Mouse (Mus musculus) liver, embryonic 11.5 days (tissue): ENCODE data around the gene Rnase1. TPM values are rescaled to one million over a fixed set of nuclear protein-coding genes. Genes with fewer than 3 reads are reported as not detected.
"Not testable (repeated sequence)": the region's sequence is repeated elsewhere in the genome, so short reads cannot be mapped to it uniquely, and the experiment has no call there.

ENCODE experiments used
- ATAC-seq: fragments of 200-750 bp; cut with Nextera tagmentation; replicated peaks from 2 replicates; pipeline ENCODE4 v1.8.0; 2017; ENCODE audit warnings: moderate number of reproducible peaks, mild to moderate bottlenecking, moderate TSS enrichment, moderate library complexity; ENCODE audit not compliant: low FRiP score
- DNase-seq: peaks from one replicate; pipeline ENCODE4 v3.0.0-alpha.2; 2017; ENCODE audit warnings: low spot score
- H3K27ac ChIP-seq: fragments of 300-500 bp; sonication (generic); 2 replicates; pipeline ENCODE4 v1.5.1; 2014; ENCODE audit warnings: mild to moderate bottlenecking, low read depth, low read length, control low read depth
- H3K27me3 ChIP-seq: fragments of 300-500 bp; sonication (generic); replicated peaks from 2 replicates; pipeline ENCODE4 v1.6.1; 2014; ENCODE audit warnings: low read length, mixed read lengths; ENCODE audit not compliant: control insufficient read depth, insufficient read depth
- H3K36me3 ChIP-seq: fragments of 300-500 bp; sonication (generic); 2 replicates; pipeline ENCODE4 v1.6.1; 2014; ENCODE audit warnings: mild to moderate bottlenecking, low read length, moderate library complexity, mixed read lengths; ENCODE audit not compliant: control insufficient read depth, insufficient read depth
- H3K4me1 ChIP-seq: fragments of 300-500 bp; sonication (generic); replicated peaks from 2 replicates; pipeline ENCODE4 v1.6.1; 2014; ENCODE audit warnings: low read length, mixed read lengths; ENCODE audit not compliant: control insufficient read depth, insufficient read depth
- H3K4me2 ChIP-seq: fragments of 300-500 bp; sonication (generic); 2 replicates; pipeline ENCODE4 v1.6.1; 2014; ENCODE audit warnings: mild to moderate bottlenecking, control low read depth, moderate library complexity
- H3K4me3 ChIP-seq: fragments of 300-500 bp; sonication (generic); 2 replicates; pipeline ENCODE4 v1.5.1; 2014; ENCODE audit warnings: low read depth, low read length, control low read depth
- H3K9ac ChIP-seq: fragments of 300-500 bp; sonication (generic); 2 replicates; pipeline ENCODE4 v1.6.1; 2014; ENCODE audit warnings: low read depth, low read length, control low read depth
- H3K9me3 ChIP-seq: fragments of 300-500 bp; sonication (generic); 2 replicates; pipeline ENCODE4 v1.6.1; 2016; ENCODE audit warnings: low read length, inconsistent platforms, mixed read lengths; ENCODE audit not compliant: control insufficient read depth
- WGBS: fragments of 180-500 bp; shearing (Covaris S2); extraction: QIAGEN DNeasy Blood & Tissue Kit; methylation state at CpG from one replicate; pipeline ENCODE4 v1.1.7; 2014; 5-methylcytosine and 5-hydroxymethylcytosine counted together
- polyA plus RNA-seq: library from polyadenylated mRNA; unstranded; fragments of >200 nt; fragmentation: Nextera tagmentation; extraction: Ambion mirVana; gene quantifications from 2 replicates; pipeline ENCODE4 v1.2.1, GENCODE M21; 2014

Rnase1 gene
- polyA plus RNA-seq, 1 experiment from 2014 or later: not detected

DNA sequence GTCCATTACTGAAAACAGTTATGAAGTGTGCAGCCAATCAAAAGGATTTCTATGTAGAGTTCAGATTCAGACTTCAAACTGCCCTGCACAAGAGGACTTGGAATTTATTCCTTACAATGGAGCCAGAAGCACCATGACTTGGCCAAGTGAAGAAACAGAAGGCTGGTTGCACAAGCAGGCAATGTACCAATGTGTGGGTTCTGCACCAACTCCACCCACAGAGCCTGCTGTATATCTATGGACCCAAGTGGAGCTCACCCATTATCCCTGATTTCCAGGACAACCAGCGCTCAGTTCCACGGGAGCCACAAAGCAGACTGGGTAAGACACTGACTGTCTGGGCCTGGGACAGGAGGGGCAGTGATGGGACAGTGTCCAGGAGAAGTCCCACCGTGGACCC, 15.4 kb upstream of the Rnase1 start, which contains the start of gene Rnase2b:
Gene Rnase2b, plus strand, starts transcription at position 285 of the 400 bp plus-strand sequence.
- not testable (repeated sequence) for ATAC-seq, H3K9ac ChIP-seq, DNase-seq, H3K27ac ChIP-seq, H3K9me3 ChIP-seq, H3K27me3 ChIP-seq, H3K4me3 ChIP-seq, H3K36me3 ChIP-seq, H3K4me1 ChIP-seq, H3K4me2 ChIP-seq
- 88% methylated on average over 3 of the region's 3 CpGs for WGBS

- Histone ChIP-seq H3K27ac (no peak overlapping the region), H3K9ac (no peak overlapping the region), H3K4me1 (peaks cover 5% of the 10 kb centered on the region; the same call in 1 of the 2 replicates), H3K9me3 (no peaks in the 10 kb centered on the region), H3K4me2 (no peak overlapping the region), H3K36me3 (no peaks in the 10 kb centered on the region), H3K27me3 (no peaks in the 10 kb centered on the region), H3K4me3 (no peak overlapping the region)
- 79% methylated on average over 1 of the region's 1 CpGs for WGBS
- no peak for ATAC-seq
- no peak for DNase-seq
These were observed 10.5 kb upstream of the Rnase1 start for GRCm38 (mm10) chr14:51157072-51157471.

DNA sequence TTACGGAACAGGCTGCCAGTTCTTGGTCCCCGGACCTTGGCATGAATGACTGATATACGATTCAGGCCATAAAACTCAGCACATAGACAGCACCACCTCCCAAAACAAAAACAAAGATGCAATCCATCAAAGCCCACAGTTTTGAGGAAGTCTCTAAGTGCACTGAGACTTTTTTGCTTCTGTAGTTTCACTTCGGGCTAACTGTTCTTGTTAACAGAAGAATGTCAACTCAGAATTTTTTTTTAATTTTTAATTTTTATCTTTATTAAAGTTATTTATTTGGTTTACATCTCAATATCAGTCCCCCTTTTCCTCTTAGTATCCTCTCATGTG, 10.1 kb upstream of the Rnase1 start:
- ATAC-seq (no peak), DNase-seq (no peak)
- no peak overlapping the region for H3K4me2 ChIP-seq
- no peaks in the 10 kb centered on the region for H3K36me3 ChIP-seq
- H3K27ac ChIP-seq: no peak overlapping the region
- no peak overlapping the region for H3K9ac ChIP-seq
- H3K9me3 ChIP-seq: no peaks in the 10 kb centered on the region
- H3K4me1 ChIP-seq: peaks cover 6% of the 10 kb centered on the region; the same call in 1 of the 2 replicates
- WGBS: 65% methylated on average over 4 of the region's 4 CpGs
- H3K4me3 ChIP-seq: no peak overlapping the region
- H3K27me3 ChIP-seq: no peaks in the 10 kb centered on the region

DNA sequence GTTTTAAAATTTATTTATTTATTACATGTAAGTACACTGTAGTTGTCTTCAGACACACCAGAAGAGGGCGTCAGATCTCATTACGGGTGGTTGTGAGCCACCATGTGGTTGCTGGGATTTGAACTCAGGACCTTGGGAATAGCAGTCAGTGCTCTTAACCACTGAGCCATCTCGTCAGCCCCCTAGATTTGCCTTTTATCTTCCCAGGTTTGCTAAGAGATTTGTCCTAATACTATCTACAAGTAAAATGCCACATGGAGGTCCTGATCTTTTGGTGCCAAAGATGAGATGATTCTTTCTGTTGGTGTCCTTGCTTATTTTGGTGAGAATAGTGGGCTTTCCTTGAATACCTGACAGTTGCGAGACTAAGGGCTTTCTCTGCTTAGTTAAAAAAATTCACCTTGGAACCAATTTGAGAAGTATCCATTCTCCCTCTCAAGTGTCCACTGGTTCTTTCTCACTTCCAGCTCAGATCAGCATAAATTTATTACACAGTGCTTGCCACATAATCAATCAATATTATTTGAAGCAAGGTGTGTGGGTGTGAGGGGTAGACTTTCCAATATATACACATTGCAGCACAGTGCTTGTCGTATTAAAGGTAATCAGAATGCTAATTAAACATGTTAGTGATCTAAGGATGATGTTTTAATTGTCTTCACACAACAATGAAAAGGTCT, 9.6 kb upstream of the Rnase1 start:
- ATAC-seq (no peak), DNase-seq (no peak)
- H3K4me1 ChIP-seq: peaks cover 6% of the 10 kb centered on the region; the same call in 1 of the 2 replicates
- no peak overlapping the region for H3K27ac ChIP-seq
- H3K36me3 ChIP-seq: no peaks in the 10 kb centered on the region
- WGBS: 79% methylated on average over 5 of the region's 5 CpGs
- no peaks in the 10 kb centered on the region for H3K27me3 ChIP-seq
- H3K4me2 ChIP-seq: no peak overlapping the region
- no peak overlapping the region for H3K4me3 ChIP-seq
- H3K9ac ChIP-seq: no peak overlapping the region
- H3K9me3 ChIP-seq: no peaks in the 10 kb centered on the region

DNA sequence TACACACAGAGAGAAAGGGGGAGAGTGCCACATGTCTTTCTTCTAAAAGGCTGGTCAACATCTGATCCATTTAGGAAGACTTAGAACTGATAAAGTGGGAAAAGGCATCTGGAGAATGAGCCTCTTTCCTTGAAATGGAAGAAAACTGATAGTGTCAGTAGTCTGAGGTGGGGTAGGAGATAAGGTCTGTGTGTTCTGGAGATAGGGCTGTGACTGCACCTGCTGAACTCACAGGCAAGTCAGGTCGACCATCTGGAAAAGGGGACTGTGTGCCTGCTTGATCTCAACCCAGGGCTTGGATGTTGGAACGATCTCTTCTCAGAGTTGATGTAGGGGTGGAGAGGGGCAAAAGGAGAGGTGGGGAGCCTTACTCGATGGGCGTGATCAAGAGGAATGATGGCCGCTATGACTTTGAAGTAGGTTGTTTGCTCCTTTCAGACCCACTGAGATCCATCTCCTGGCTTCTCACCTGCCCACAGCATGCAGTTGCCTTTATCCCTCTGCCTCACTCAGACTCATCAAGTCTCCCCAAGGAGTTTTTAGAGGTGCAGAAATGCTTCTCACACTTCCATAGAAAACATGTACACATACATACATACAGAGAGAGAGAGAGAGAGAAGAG, 5.8 kb upstream of the Rnase1 start:
- no peak for DNase-seq
- Histone ChIP-seq H3K4me1 (peaks cover 22% of the 10 kb centered on the region), H3K36me3 (no peaks in the 10 kb centered on the region), H3K4me2 (no peak overlapping the region), H3K9me3 (no peaks in the 10 kb centered on the region), H3K4me3 (no peak overlapping the region), H3K9ac (no peak overlapping the region), H3K27me3 (no peaks in the 10 kb centered on the region), H3K27ac (no peak overlapping the region)
- 41% methylated on average over 5 of the region's 5 CpGs for WGBS
- peak; percentile 65 for ATAC-seq

DNA sequence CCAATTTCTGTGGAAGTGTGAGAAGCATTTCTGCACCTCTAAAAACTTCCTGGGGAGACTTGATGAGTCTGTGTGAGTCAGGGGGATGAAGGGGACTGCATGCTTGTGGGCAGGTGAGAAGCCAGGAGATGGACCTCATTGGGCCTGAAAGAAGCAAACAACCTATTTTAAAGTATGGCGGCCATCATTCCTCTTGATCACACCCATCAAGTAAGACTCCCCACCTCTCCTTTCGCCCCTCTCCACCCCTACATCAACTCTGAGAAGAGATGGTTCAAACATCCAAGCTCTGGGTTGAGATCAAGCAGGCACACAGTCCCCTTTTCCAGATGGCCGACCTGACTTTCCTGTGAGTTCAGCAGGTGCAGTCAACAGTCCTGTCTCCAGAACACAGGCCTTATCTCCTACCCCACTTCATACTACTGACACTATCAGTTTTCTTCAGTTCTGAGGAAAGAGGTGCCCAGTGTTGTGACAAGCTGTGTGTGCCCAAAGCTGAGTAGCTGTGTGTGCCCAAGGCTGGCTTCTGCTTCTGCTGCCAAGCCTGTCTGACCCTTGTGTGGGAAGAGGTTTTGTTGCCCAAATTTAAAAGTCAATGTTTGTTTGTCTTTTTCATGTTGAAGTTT, 3.7 kb upstream of the Rnase1 start:
- ATAC-seq (peak; percentile 75), DNase-seq (no peak)
- H3K27me3 ChIP-seq: no peaks in the 10 kb centered on the region
- WGBS: 75% methylated on average over 3 of the region's 3 CpGs
- no peak overlapping the region for H3K4me3 ChIP-seq
- no peaks in the 10 kb centered on the region for H3K9me3 ChIP-seq
- H3K36me3 ChIP-seq: no peaks in the 10 kb centered on the region
- peak overlapping the region; percentile 4; the same call in 1 of the 2 replicates for H3K4me2 ChIP-seq
- H3K9ac ChIP-seq: no peak overlapping the region
- peaks cover 25% of the 10 kb centered on the region for H3K4me1 ChIP-seq
- H3K27ac ChIP-seq: peak overlapping the region; percentile 8; the same call in 1 of the 2 replicates

- no peak overlapping the region for H3K4me3 ChIP-seq
- WGBS: 46% methylated on average over 5 of the region's 5 CpGs
- H3K9me3 ChIP-seq: no peaks in the 10 kb centered on the region
- ATAC-seq (peak; percentile 71), DNase-seq (no peak)
- H3K9ac ChIP-seq: no peak overlapping the region
- no peaks in the 10 kb centered on the region for H3K36me3 ChIP-seq
- peaks cover 30% of the 10 kb centered on the region for H3K4me1 ChIP-seq
- no peak overlapping the region for H3K27ac ChIP-seq
- no peak overlapping the region for H3K4me2 ChIP-seq
- no peaks in the 10 kb centered on the region for H3K27me3 ChIP-seq
These were observed 2.6 kb upstream of the Rnase1 start for GRCm38 (mm10) chr14:51149164-51149563.

DNA sequence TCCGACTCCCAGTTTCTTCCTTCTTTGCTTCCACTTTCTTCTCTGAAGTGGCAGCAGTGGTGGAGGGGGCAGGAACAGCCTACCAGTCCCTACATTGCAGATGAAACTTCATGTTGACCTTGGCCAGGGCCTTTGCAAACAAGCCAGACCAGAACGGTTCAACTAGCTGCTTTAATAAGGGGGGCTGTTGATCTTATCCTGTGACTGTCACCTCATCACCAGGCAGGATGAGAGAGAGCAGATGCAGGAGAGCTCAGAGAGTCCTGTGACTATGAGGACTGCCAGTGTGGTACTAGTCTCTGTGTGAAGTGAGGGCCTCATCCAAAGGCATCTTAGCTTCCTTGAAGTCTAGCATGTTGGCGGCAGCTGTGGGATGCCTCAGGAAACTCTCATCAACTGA, 1.4 kb upstream of the Rnase1 start:
- H3K36me3 ChIP-seq: no peaks in the 10 kb centered on the region
- WGBS: 62% methylated on average over 3 of the region's 3 CpGs
- peaks cover 41% of the 10 kb centered on the region for H3K4me1 ChIP-seq
- H3K9ac ChIP-seq: no peak overlapping the region
- ATAC-seq: no peak
- H3K4me3 ChIP-seq: no peak overlapping the region
- H3K27me3 ChIP-seq: no peaks in the 10 kb centered on the region
- H3K4me2 ChIP-seq: no peak overlapping the region
- H3K27ac ChIP-seq: no peak overlapping the region
- H3K9me3 ChIP-seq: no peaks in the 10 kb centered on the region
- DNase-seq: no peak
